Mouse (Mus musculus) brain, adult 2 months (tissue): ENCODE measurements around the gene Lcor.

ENCODE experiments used
- DNase-seq: peaks from one replicate; pipeline ENCODE4 v3.0.0; 2011; ENCODE audit warnings: low read depth, low spot score

The Lcor gene

GRCm38 (mm10) chr19:41474943-41475342, 7.5 kb upstream of the Lcor start:
- no peak for DNase-seq

- DNase-seq = peak; percentile 54
Measured at GRCm38 (mm10) chr19:41476530-41477249, 5.7 kb upstream of the Lcor start.

GRCm38 (mm10) chr19:41481030-41481886, 1.2 kb upstream of the Lcor start:
- peak; percentile 86 for DNase-seq

- no peak for DNase-seq
Measured at GRCm38 (mm10) chr19:41481887-41482189, 599 bp upstream of the Lcor start.

GRCm38 (mm10) chr19:41482909-41483444, 540 bp downstream of the Lcor start:
- peak; percentile 78 for DNase-seq

- no peak for DNase-seq
Measured at GRCm38 (mm10) chr19:41483445-41484040, 1.1 kb downstream of the Lcor start.

GRCm38 (mm10) chr19:41484361-41484760, 1.9 kb downstream of the Lcor start:
- no peak for DNase-seq

GRCm38 (mm10) chr19:41495382-41496032, 13.1 kb downstream of the Lcor start:
- no peak for DNase-seq

GRCm38 (mm10) chr19:41496058-41496457, 13.6 kb downstream of the Lcor start:
- no peak for DNase-seq

- DNase-seq = no peak
Measured at GRCm38 (mm10) chr19:41507872-41508271, 25.4 kb downstream of the Lcor start.

- peak; percentile 67 for DNase-seq
Measured at GRCm38 (mm10) chr19:41514836-41515235, 32.4 kb downstream of the Lcor start.

GRCm38 (mm10) chr19:41515549-41515948, 33.1 kb downstream of the Lcor start:
- DNase-seq = no peak

GRCm38 (mm10) chr19:41517006-41517405, 34.6 kb downstream of the Lcor start:
- no peak for DNase-seq

GRCm38 (mm10) chr19:41519121-41519520, 36.7 kb downstream of the Lcor start:
- DNase-seq = no peak

- DNase-seq = peak; percentile 10
Measured at GRCm38 (mm10) chr19:41522246-41522645, 39.8 kb downstream of the Lcor start.

- DNase-seq = no peak
Measured at GRCm38 (mm10) chr19:41523798-41524563, 41.5 kb downstream of the Lcor start.

GRCm38 (mm10) chr19:41529169-41529568, 46.7 kb downstream of the Lcor start:
- no peak for DNase-seq

GRCm38 (mm10) chr19:41534021-41534420, 51.6 kb downstream of the Lcor start:
- no peak for DNase-seq

GRCm38 (mm10) chr19:41556981-41557380, 74.5 kb downstream of the Lcor start:
- DNase-seq = peak; percentile 33

- DNase-seq = no peak
Measured at GRCm38 (mm10) chr19:41557491-41557890, 75.1 kb downstream of the Lcor start.

- DNase-seq = no peak
Measured at GRCm38 (mm10) chr19:41558891-41559486, 76.6 kb downstream of the Lcor start.
